Mouse (Mus musculus) cerebellum, adult 2 months (tissue): ENCODE data around the gene Chd2.

ENCODE experiments used
- CTCF ChIP-seq: fragments of 200-500 bp; IDR thresholded peaks from 2 replicates; pipeline ENCODE4 v1.5.1; 2011; ENCODE audit warnings: low read depth, mild to moderate bottlenecking, control low read depth, low read length, moderate library complexity, borderline replicate concordance; ENCODE audit not compliant: insufficient read depth
- POLR2A ChIP-seq: fragments of 200-500 bp; IDR thresholded peaks from 2 replicates; pipeline ENCODE4 v1.6.1; 2011; ENCODE audit warnings: low read length, control low read depth, borderline replicate concordance; ENCODE audit not compliant: insufficient read depth

GRCm38 (mm10) chr7:73553160-73553559 is 11.5 kb upstream of the Chd2 start:
- no peak for TF ChIP-seq CTCF
- no peak for TF ChIP-seq POLR2A
